Mouse (Mus musculus) layer of hippocampus, postnatal 25 days (tissue): ENCODE measurements around the gene Cbx6. TPM values are rescaled to one million over a fixed set of nuclear protein-coding genes. Genes with fewer than 3 reads are reported as not detected.
A peak's percentile ranks its signal among the peaks of the same experiment; 100 is the strongest.
"Not testable (repeated sequence)": the region's sequence is repeated elsewhere in the genome, so short reads cannot be mapped to it uniquely, and the experiment has no call there.

Source experiments
- DNase-seq, 2 experiments: peaks; one replicate each; pipeline ENCODE4 v3.0.0; 2022; ENCODE audit warnings: mixed read lengths in 2 of 2, low spot score in 1 of 2; ENCODE audit errors: extremely low spot score in 1 of 2
- total RNA-seq, 2 experiments: library from RNA; stranded (reverse); gene quantifications; 2 replicates each; pipeline ENCODE4 v1.2.3; 2021

Cbx6 gene
- total RNA-seq, 2 experiments from 2014 or later = 397 to 421 TPM

- peak; percentile 69 to 90 for DNase-seq
Observed at GRCm38 (mm10) chr15:79832064-79832900, 2.2 kb downstream of the Cbx6 start.

- DNase-seq = peak; percentile 63 to 79
Observed at GRCm38 (mm10) chr15:79830388-79830787, 4.1 kb downstream of the Cbx6 start.

- DNase-seq = no peak
Observed at GRCm38 (mm10) chr15:79829431-79829830, 5.1 kb downstream of the Cbx6 start.

- DNase-seq = no peak
Observed at GRCm38 (mm10) chr15:79828366-79829035, 6.0 kb downstream of the Cbx6 start.

GRCm38 (mm10) chr15:79827778-79828210 is 6.7 kb downstream of the Cbx6 start:
- DNase-seq = no peak

GRCm38 (mm10) chr15:79827061-79827777 is 7.3 kb downstream of the Cbx6 start:
- no peak for DNase-seq

GRCm38 (mm10) chr15:79826221-79826935 is 8.1 kb downstream of the Cbx6 start:
- no peak for DNase-seq

- no peak for DNase-seq
Observed at GRCm38 (mm10) chr15:79825146-79825825, 9.2 kb downstream of the Cbx6 start.

GRCm38 (mm10) chr15:79823588-79824280 is 10.8 kb downstream of the Cbx6 start:
- no peak for DNase-seq

- no peak for DNase-seq
Observed at GRCm38 (mm10) chr15:79822265-79823199, 12.0 kb downstream of the Cbx6 start.

GRCm38 (mm10) chr15:79818325-79818724 is 16.2 kb downstream of the Cbx6 start:
- no peak for DNase-seq

GRCm38 (mm10) chr15:79813666-79814258 is 20.7 kb downstream of the Cbx6 start:
- no peak for DNase-seq

GRCm38 (mm10) chr15:79812840-79813239 is 21.6 kb downstream of the Cbx6 start:
- not testable (repeated sequence) for DNase-seq

- no peak for DNase-seq
Observed at GRCm38 (mm10) chr15:79810997-79811396, 23.5 kb downstream of the Cbx6 start.

- no peak for DNase-seq
Observed at GRCm38 (mm10) chr15:79810061-79810460, 24.4 kb downstream of the Cbx6 start.

- no peak for DNase-seq
Observed at GRCm38 (mm10) chr15:79808658-79809057, 25.8 kb downstream of the Cbx6 start.

- DNase-seq = peak in 1 of 2 experiments; percentile 69
Observed at GRCm38 (mm10) chr15:79808114-79808513, 26.4 kb downstream of the Cbx6 start.

GRCm38 (mm10) chr15:79807050-79807449 is 27.4 kb downstream of the Cbx6 start:
- DNase-seq = no peak
